Mouse (Mus musculus) hindbrain, postnatal 0 days (tissue): ENCODE data around the gene Caap1. TPM values are rescaled to one million over a fixed set of nuclear protein-coding genes. Genes with fewer than 3 reads are reported as not detected.

Experiments used
- ATAC-seq: fragments of 200-750 bp; cut with Nextera tagmentation; 2 replicates; pipeline ENCODE4 v1.8.0; 2017; ENCODE audit warnings: mild to moderate bottlenecking, moderate TSS enrichment, moderate library complexity
- DNase-seq: peaks from one replicate; pipeline ENCODE4 v3.0.0-alpha.2; 2015; ENCODE audit warnings: low spot score
- H3K27ac ChIP-seq: fragments of 300-500 bp; sonication (generic); 2 replicates; pipeline ENCODE4 v1.5.1; 2014; ENCODE audit warnings: mild to moderate bottlenecking
- H3K27me3 ChIP-seq: fragments of 300-500 bp; sonication (generic); 2 replicates; pipeline ENCODE4 v1.6.1; 2014; ENCODE audit warnings: low read length, mixed read lengths; ENCODE audit not compliant: insufficient read depth
- H3K36me3 ChIP-seq: fragments of 300-500 bp; sonication (generic); 2 replicates; pipeline ENCODE4 v1.6.1; 2014; ENCODE audit warnings: low read length, mixed read lengths; ENCODE audit not compliant: insufficient read depth
- H3K4me1 ChIP-seq: fragments of 300-500 bp; sonication (generic); 2 replicates; pipeline ENCODE4 v1.6.1; 2014; ENCODE audit warnings: antibody characterized with exemption, low read length, mixed read lengths; ENCODE audit not compliant: insufficient read depth
- H3K4me2 ChIP-seq: fragments of 300-500 bp; sonication (generic); 2 replicates; pipeline ENCODE4 v1.6.1; 2014; ENCODE audit warnings: low read depth, mild to moderate bottlenecking, low read length, moderate library complexity, mixed read lengths
- H3K4me3 ChIP-seq: fragments of 300-500 bp; sonication (generic); 2 replicates; pipeline ENCODE4 v1.5.1; 2014; ENCODE audit warnings: low read length
- H3K9ac ChIP-seq: fragments of 300-500 bp; sonication (generic); replicated peaks from 2 replicates; pipeline ENCODE4 v1.6.1; 2014; ENCODE audit warnings: mild to moderate bottlenecking, low read length, moderate library complexity, mixed read lengths
- H3K9me3 ChIP-seq: fragments of 300-500 bp; sonication (generic); 2 replicates; pipeline ENCODE4 v1.6.1; 2016; ENCODE audit warnings: low read length, mixed read lengths
- CTCF ChIP-seq: IDR thresholded peaks from 2 replicates; pipeline ENCODE4 v1.5.1; 2016; ENCODE audit warnings: antibody characterized with exemption, control low read depth, low read depth
- WGBS: fragments of 180-500 bp; shearing (Covaris S2); extraction: QIAGEN DNeasy Blood & Tissue Kit; methylation state at CpG from one replicate; pipeline ENCODE4 v1.1.7; 2014; 5-methylcytosine and 5-hydroxymethylcytosine counted together
- polyA plus RNA-seq: library from polyadenylated mRNA; unstranded; fragments of >200 nt; fragmentation: Nextera tagmentation; extraction: Ambion mirVana; gene quantifications from 2 replicates; pipeline ENCODE4 v1.2.1, GENCODE M21; 2015
- total RNA-seq: library from RNA; depleted of rRNA; stranded (reverse); fragments of >200 nt; gene quantifications from 2 replicates; pipeline ENCODE4 v1.2.3, GENCODE M21; 2014

Gene Caap1
- total and polyA plus RNA-seq, 2 experiments from 2014 or later = 9.4 to 10.3 TPM

DNA sequence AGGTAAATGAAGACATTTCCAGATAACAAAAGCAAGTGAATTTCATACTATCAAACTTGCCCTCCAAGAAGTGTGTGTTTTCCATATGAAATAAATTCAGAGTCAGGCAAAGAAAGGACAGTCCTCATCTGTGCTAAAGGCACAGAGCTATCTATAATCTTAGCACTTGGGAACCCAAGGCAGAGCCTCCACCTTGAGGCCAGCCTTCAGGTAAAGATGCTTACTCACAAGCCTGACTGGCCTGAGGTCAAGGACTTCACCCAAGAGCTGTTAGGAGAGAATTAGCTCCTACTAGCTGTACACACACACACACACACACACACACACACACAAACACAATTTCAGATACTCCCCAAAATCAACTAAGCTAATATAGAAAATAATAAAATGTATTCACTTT is 36.1 kb upstream of the Caap1 start:
- DNase-seq (no peak), ATAC-seq (no peak)
- no peaks in the 10 kb centered on the region for H3K36me3 ChIP-seq
- TF ChIP-seq CTCF = no peak
- no peaks in the 10 kb centered on the region for H3K27me3 ChIP-seq
- no peak overlapping the region for H3K4me2 ChIP-seq
- H3K9ac ChIP-seq = no peak overlapping the region
- no peaks in the 10 kb centered on the region for H3K9me3 ChIP-seq
- no peaks in the 10 kb centered on the region for H3K4me1 ChIP-seq
- no peak overlapping the region for H3K27ac ChIP-seq
- H3K4me3 ChIP-seq = no peak overlapping the region

- ATAC-seq = no peak
- H3K4me1 ChIP-seq = no peaks in the 10 kb centered on the region
Observed at GRCm38 (mm10) chr4:94591765-94592381, 35.3 kb upstream of the Caap1 start.

DNA sequence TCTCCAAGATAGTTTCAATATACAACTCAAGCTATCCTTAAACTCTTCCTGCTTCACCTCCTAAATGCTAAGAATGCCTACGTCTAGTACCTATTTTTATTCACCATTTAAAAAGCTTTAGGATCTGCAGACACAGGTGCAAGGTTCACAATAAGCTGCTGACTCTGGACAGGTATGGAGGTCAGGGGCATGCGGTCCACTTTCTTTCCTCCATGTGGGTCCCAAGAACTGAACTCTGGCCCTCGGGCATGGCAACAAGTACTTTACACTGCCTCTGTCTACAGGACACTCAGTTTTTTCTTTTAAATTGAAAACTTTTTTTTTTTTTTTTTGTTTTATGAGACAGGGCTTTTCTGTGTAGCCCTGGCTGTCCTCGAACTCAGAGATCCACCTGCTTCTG is 16.1 kb upstream of the Caap1 start:
- ATAC-seq (no peak), DNase-seq (no peak)
- Histone ChIP-seq H3K9me3 (no peaks in the 10 kb centered on the region), H3K4me1 (no peaks in the 10 kb centered on the region), H3K27ac (no peak overlapping the region), H3K4me3 (no peak overlapping the region), H3K27me3 (no peaks in the 10 kb centered on the region), H3K9ac (no peak overlapping the region), H3K4me2 (no peak overlapping the region), H3K36me3 (peaks cover 14% of the 10 kb centered on the region; the same call in 1 of the 2 replicates)
- 95% methylated on average over 4 of the region's 4 CpGs for WGBS
- TF ChIP-seq CTCF = no peak

More at GRCm38 (mm10) chr4:94591765-94592381, 35.3 kb upstream of the Caap1 start:
- Histone ChIP-seq H3K9me3 (no peaks in the 10 kb centered on the region), H3K36me3 (no peaks in the 10 kb centered on the region), H3K4me2 (no peak overlapping the region), H3K27ac (no peak overlapping the region), H3K27me3 (no peaks in the 10 kb centered on the region), H3K4me3 (no peak overlapping the region), H3K9ac (no peak overlapping the region)
- peak; percentile 3 for DNase-seq
- TF ChIP-seq CTCF = no peak
- WGBS = 79% methylated on average over 4 of the region's 4 CpGs

DNA sequence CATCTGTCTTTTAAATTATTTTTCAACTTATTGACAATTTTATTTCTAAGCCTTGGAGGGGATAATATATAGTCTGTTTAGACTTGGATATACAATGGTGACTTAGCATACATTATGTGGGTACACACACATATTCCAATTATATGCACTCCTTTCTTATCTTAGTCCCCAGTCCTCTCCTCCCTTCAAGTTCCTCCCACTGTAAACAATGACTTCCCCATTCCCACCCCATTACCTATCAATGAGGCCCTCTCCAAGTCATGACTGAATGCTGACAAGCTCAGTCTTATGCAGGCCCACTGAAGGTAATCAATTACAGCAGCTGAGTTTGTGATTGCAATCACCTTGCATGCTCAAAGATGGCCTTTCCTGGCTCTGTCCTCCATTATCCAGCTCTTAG is 7.7 kb upstream of the Caap1 start:
- H3K9ac ChIP-seq = no peak overlapping the region
- 0 out of 2 replicates have a peak, but pooled peaks have one; percentile 29 for ATAC-seq
- TF ChIP-seq CTCF = no peak
- no peak overlapping the region for H3K4me3 ChIP-seq
- no peak overlapping the region for H3K27ac ChIP-seq
- no peak for DNase-seq
- no peaks in the 10 kb centered on the region for H3K27me3 ChIP-seq
- H3K4me2 ChIP-seq = no peak overlapping the region
- no peaks in the 10 kb centered on the region for H3K9me3 ChIP-seq
- peaks cover 2% of the 10 kb centered on the region; the same call in 1 of the 2 replicates for H3K36me3 ChIP-seq
- no peaks in the 10 kb centered on the region for H3K4me1 ChIP-seq

- no peak for TF ChIP-seq CTCF
- ATAC-seq (no peak), DNase-seq (no peak)
- WGBS = 78% methylated on average over 7 of the region's 7 CpGs
- Histone ChIP-seq H3K36me3 (no peaks in the 10 kb centered on the region), H3K4me1 (no peaks in the 10 kb centered on the region), H3K4me3 (no peak overlapping the region), H3K27me3 (no peaks in the 10 kb centered on the region), H3K9ac (no peak overlapping the region), H3K27ac (no peak overlapping the region), H3K9me3 (no peaks in the 10 kb centered on the region), H3K4me2 (no peak overlapping the region)
Observed at GRCm38 (mm10) chr4:94561954-94562648, 5.5 kb upstream of the Caap1 start.

GRCm38 (mm10) chr4:94560316-94560715 is 3.7 kb upstream of the Caap1 start:
- H3K9ac ChIP-seq = no peak overlapping the region
- no peak for ATAC-seq
- no peak for TF ChIP-seq CTCF
- no peak overlapping the region for H3K4me3 ChIP-seq
- no peaks in the 10 kb centered on the region for H3K36me3 ChIP-seq
- no peaks in the 10 kb centered on the region for H3K9me3 ChIP-seq
- H3K4me1 ChIP-seq = peaks cover 3% of the 10 kb centered on the region; the same call in 1 of the 2 replicates
- H3K4me2 ChIP-seq = no peak overlapping the region
- no peak overlapping the region for H3K27ac ChIP-seq
- no peak for DNase-seq
- WGBS = 73% methylated on average over 1 of the region's 1 CpGs
- no peaks in the 10 kb centered on the region for H3K27me3 ChIP-seq

GRCm38 (mm10) chr4:94559266-94559665 is 2.7 kb upstream of the Caap1 start:
- Histone ChIP-seq H3K27ac (no peak overlapping the region), H3K4me1 (peaks cover 3% of the 10 kb centered on the region; the same call in 1 of the 2 replicates), H3K9ac (no peak overlapping the region), H3K27me3 (no peaks in the 10 kb centered on the region), H3K4me3 (no peak overlapping the region), H3K4me2 (no peak overlapping the region), H3K36me3 (no peaks in the 10 kb centered on the region), H3K9me3 (no peaks in the 10 kb centered on the region)
- 31% methylated on average over 2 of the region's 2 CpGs for WGBS
- DNase-seq (no peak), ATAC-seq (no peak)
- TF ChIP-seq CTCF = no peak
